ENCODE assay signal across 28 mouse cellular contexts in genomic region chr17:70690174-70690573, GRCm38 (mm10).
DNase-seq lines count a peak whose midpoint lies in the region; ATAC-seq and TF ChIP-seq lines count a peak whose summit lies in the region.
"Had no signal": no experiment of that assay in that cellular context is flagged by ENCODE, and none has a peak within 500 bp of the region (broad histone marks: within the 10 kb centered on the region; RNA-seq: fewer than 3 reads in every experiment).

No protein-coding gene starts in this region.

- ATAC-seq in frontal cortex, adult (ENCODE audit: low TSS enrichment): peak; percentile 42
- ATAC-seq: activated CD4-positive, CD25-positive, alpha-beta regulatory T cell, adult 4 months; forebrain, embryonic 14.5 days; forebrain, postnatal 0 days; hindbrain, embryonic 16.5 days; intestine, embryonic 15.5 days had no signal

- no peak overlapping the region for H3K4me2 ChIP-seq in myocyte (ENCODE audit: low read depth)
- H3K4me2 ChIP-seq: embryonic facial prominence, embryonic 12.5 days; embryonic facial prominence, embryonic 15.5 days; heart, embryonic 12.5 days; heart, embryonic 15.5 days; hindbrain, embryonic 13.5 days; intestine, embryonic 15.5 days had no signal

- H3K27me3 ChIP-seq in myocyte (ENCODE audit: control insufficient read depth, insufficient read depth, insufficient read length): no peaks in the 10 kb centered on the region
- H3K27me3 ChIP-seq: CH12.LX; embryonic facial prominence, embryonic 12.5 days; embryonic facial prominence, embryonic 15.5 days; heart, embryonic 12.5 days; heart, embryonic 15.5 days; intestine, embryonic 15.5 days had no signal

- TF ChIP-seq CTCF in left cerebral cortex, adult 2 months (IDR thresholded peaks at IDR 0.05): no peak

- H3K4me3 ChIP-seq in left cerebral cortex, adult 2 months: no peak overlapping the region
- no peak overlapping the region for H3K4me3 ChIP-seq in myocyte
- H3K4me3 ChIP-seq: embryonic facial prominence, embryonic 12.5 days; embryonic facial prominence, embryonic 15.5 days; heart, embryonic 12.5 days; heart, embryonic 15.5 days; hindbrain, embryonic 10.5 days; hindbrain, embryonic 13.5 days; intestine, embryonic 15.5 days had no signal

- no peak overlapping the region for H3ac ChIP-seq in myocyte (ENCODE audit: control insufficient read depth, insufficient read length)

- intact Hi-C loops in left cerebral cortex, adult 2 months (cut with DNase I): no loop called here
- intact Hi-C loops in left cerebral cortex, postnatal 25 days (cut with DNase I): no loop called here

- no peak for DNase-seq in frontal cortex, postnatal 10 days (ENCODE audit: low spot score in 2 of 2)
- no peak for DNase-seq in left cerebral cortex, adult 2 months (ENCODE audit: extremely low spot score in 1 of 2, low spot score in 2 of 2)
- DNase-seq in left cerebral cortex, postnatal 25 days (ENCODE audit: low spot score in 2 of 2): no peak
- DNase-seq in left cerebral cortex, adult 8-10 months (ENCODE audit: low spot score in 2 of 2): no peak
- DNase-seq: adrenal gland, adult 8-10 months; adrenal gland, postnatal 25 days; B cell, adult 2 months; cerebellum, adult 18-20 months; cerebellum, adult 9-10 months; cerebellum, postnatal 14 days; forebrain, postnatal 0 days; gastrocnemius, postnatal 14 days; heart, adult 11 months; heart, postnatal 36 days had no signal

- H3K36me3 ChIP-seq in myocyte (ENCODE audit: control insufficient read depth, insufficient read depth): no peaks in the 10 kb centered on the region
- H3K36me3 ChIP-seq: embryonic facial prominence, embryonic 12.5 days; embryonic facial prominence, embryonic 15.5 days; G1E; heart, embryonic 12.5 days; heart, embryonic 15.5 days; hindbrain, embryonic 10.5 days; hindbrain, embryonic 13.5 days; intestine, embryonic 15.5 days had no signal

- 0 out of 2 replicates have a peak overlapping the region, but pooled peaks have one; percentile 45 for H3K27ac ChIP-seq in left cerebral cortex, adult 2 months
- H3K27ac ChIP-seq: embryonic facial prominence, embryonic 12.5 days; embryonic facial prominence, embryonic 15.5 days; heart, embryonic 15.5 days; hindbrain, embryonic 10.5 days; hindbrain, embryonic 13.5 days; intestine, embryonic 15.5 days had no signal

- no peak for TF ChIP-seq POLR2A in myocyte (IDR thresholded peaks at IDR 0.05; ENCODE audit: insufficient read length, low read depth)

- no peaks in the 10 kb centered on the region for H3K79me2 ChIP-seq in myocyte (ENCODE audit: control insufficient read depth, insufficient read depth)

TF ChIP-seq in myocyte, 11 proteins besides CTCF, POLR2A, EP300 and RAD21:
- no peak for TF ChIP-seq POLR2AphosphoS2 (IDR thresholded peaks at IDR 0.05; ENCODE audit: insufficient read length, low read depth)
- peak; percentile 97 for TF ChIP-seq CEBPB (IDR thresholded peaks at IDR 0.05; ENCODE audit: insufficient read depth, poor library complexity, severe bottlenecking)
- no peak for TF ChIP-seq MYOG (IDR thresholded peaks at IDR 0.05; ENCODE audit: control insufficient read depth in 1 of 3, insufficient read depth in 1 of 3, insufficient read length in 2 of 3, low read depth in 2 of 3)
- no peak for TF ChIP-seq SRF (IDR thresholded peaks at IDR 0.05; ENCODE audit: control insufficient read depth, insufficient read length, low read depth)
